Mouse (Mus musculus) embryonic facial prominence, embryonic 10.5 days (tissue): ENCODE measurements around the gene Lrp1. TPM values are rescaled to one million over a fixed set of nuclear protein-coding genes. Genes with fewer than 3 reads are reported as not detected.
A peak's percentile ranks its signal among the peaks of the same experiment; 100 is the strongest.

Source experiments
- DNase-seq: peaks from one replicate; pipeline ENCODE4 v3.0.0-alpha.2; 2017; ENCODE audit warnings: low spot score
- H3K27ac ChIP-seq: fragments of 300-500 bp; sonication (generic); replicated peaks from 2 replicates; pipeline ENCODE4 v1.5.1; 2016; ENCODE audit warnings: mild to moderate bottlenecking
- H3K27me3 ChIP-seq: fragments of 300-500 bp; sonication (generic); replicated peaks from 2 replicates; pipeline ENCODE4 v1.6.1; 2016; ENCODE audit warnings: low read depth, mild to moderate bottlenecking; ENCODE audit not compliant: poor library complexity, severe bottlenecking
- H3K36me3 ChIP-seq: fragments of 300-500 bp; sonication (generic); replicated peaks from 2 replicates; pipeline ENCODE4 v1.6.1; 2016; ENCODE audit warnings: mild to moderate bottlenecking, moderate library complexity
- H3K4me1 ChIP-seq: fragments of 300-500 bp; sonication (generic); 2 replicates; pipeline ENCODE4 v1.6.1; 2016
- H3K4me3 ChIP-seq: fragments of 300-500 bp; sonication (generic); 2 replicates; pipeline ENCODE4 v1.5.1; 2016; ENCODE audit warnings: mild to moderate bottlenecking, moderate library complexity
- H3K9me3 ChIP-seq: fragments of 300-500 bp; sonication (generic); 2 replicates; pipeline ENCODE4 v1.6.1; 2016; ENCODE audit warnings: mild to moderate bottlenecking
- WGBS: fragments of 180-500 bp; shearing (Covaris S2); methylation state at CpG from one replicate; pipeline ENCODE4 v1.1.7; 2016; 5-methylcytosine and 5-hydroxymethylcytosine counted together
- polyA plus RNA-seq: library from polyadenylated mRNA; unstranded; fragments of >200 nt; fragmentation: Nextera tagmentation; extraction: Ambion mirVana; gene quantifications from 2 replicates; pipeline ENCODE4 v1.2.1, GENCODE M21; 2016

Gene Lrp1
- polyA plus RNA-seq = 66.6 and 70.6 TPM in 2 replicates

- 1% methylated on average over 28 of the region's 32 CpGs for WGBS
- H3K4me1 ChIP-seq = peaks cover 64% of the 10 kb centered on the region
- H3K27ac ChIP-seq = peak within 1 kb of the TSS; percentile 96
- no peaks in the 10 kb centered on the region for H3K27me3 ChIP-seq
- peaks cover 4% of the 10 kb centered on the region; the same call in 1 of the 2 replicates for H3K36me3 ChIP-seq
- H3K9me3 ChIP-seq = no peaks in the 10 kb centered on the region
- peak; percentile 61 for DNase-seq
- H3K4me3 ChIP-seq = peak within 1 kb of the TSS; percentile 91
These were observed at the start of gene Lrp1 for GRCm38 (mm10) chr10:127620406-127621190. Gene Lrp1, minus strand, starts transcription at chr10:127621148.

GRCm38 (mm10) chr10:127670185-127670584 is 49.2 kb upstream of the Lrp1 start:
- 91% methylated on average over 2 of the region's 2 CpGs for WGBS
- Histone ChIP-seq H3K4me1 (peaks cover 46% of the 10 kb centered on the region), H3K36me3 (no peaks in the 10 kb centered on the region), H3K27ac (no peak overlapping the region), H3K4me3 (no peak overlapping the region), H3K27me3 (peaks cover 30% of the 10 kb centered on the region), H3K9me3 (no peaks in the 10 kb centered on the region)
- no peak for DNase-seq

GRCm38 (mm10) chr10:127669170-127669569 is 48.2 kb upstream of the Lrp1 start:
- Histone ChIP-seq H3K27ac (peak overlapping the region; percentile 97), H3K4me3 (peak overlapping the region; percentile 70), H3K27me3 (peaks cover 40% of the 10 kb centered on the region), H3K4me1 (peaks cover 56% of the 10 kb centered on the region), H3K9me3 (no peaks in the 10 kb centered on the region), H3K36me3 (peaks cover 9% of the 10 kb centered on the region)
- WGBS = 22% methylated on average over 7 of the region's 7 CpGs
- DNase-seq = peak; percentile 36

GRCm38 (mm10) chr10:127668093-127669050 is 47.4 kb upstream of the Lrp1 start, which contains the start of gene Nab2:
Gene Nab2, minus strand, starts transcription at chr10:127668568.
- WGBS = 2% methylated on average over 40 of the region's 40 CpGs
- DNase-seq = peak; percentile 85
- Histone ChIP-seq H3K27me3 (peaks cover 48% of the 10 kb centered on the region), H3K4me3 (peak within 1 kb of the TSS; percentile 70), H3K36me3 (peaks cover 17% of the 10 kb centered on the region), H3K27ac (peak within 1 kb of the TSS; percentile 97), H3K9me3 (no peaks in the 10 kb centered on the region), H3K4me1 (peaks cover 64% of the 10 kb centered on the region)

- Histone ChIP-seq H3K27ac (peak overlapping the region; percentile 97), H3K27me3 (peaks cover 57% of the 10 kb centered on the region), H3K4me3 (peak overlapping the region; percentile 70), H3K36me3 (peaks cover 26% of the 10 kb centered on the region), H3K4me1 (peaks cover 73% of the 10 kb centered on the region), H3K9me3 (no peaks in the 10 kb centered on the region)
- peak; percentile 95 for DNase-seq
- 1% methylated on average over 35 of the region's 35 CpGs for WGBS
These were observed 46.5 kb upstream of the Lrp1 start for GRCm38 (mm10) chr10:127667269-127668092.

GRCm38 (mm10) chr10:127666501-127667268 is 45.7 kb upstream of the Lrp1 start, which contains the start of gene Nemp1:
Gene Nemp1, plus strand, starts transcription at chr10:127666901.
- Histone ChIP-seq H3K36me3 (peaks cover 33% of the 10 kb centered on the region), H3K27me3 (peaks cover 65% of the 10 kb centered on the region), H3K4me3 (peak within 1 kb of the TSS; percentile 70), H3K9me3 (no peaks in the 10 kb centered on the region), H3K27ac (peak within 1 kb of the TSS; percentile 97), H3K4me1 (peaks cover 81% of the 10 kb centered on the region)
- WGBS = under 1% methylated on average over 70 of the region's 73 CpGs
- DNase-seq = peak; percentile 88

GRCm38 (mm10) chr10:127665366-127666181 is 44.6 kb upstream of the Lrp1 start:
- 3% methylated on average over 14 of the region's 14 CpGs for WGBS
- Histone ChIP-seq H3K36me3 (peaks cover 44% of the 10 kb centered on the region), H3K9me3 (no peaks in the 10 kb centered on the region), H3K4me3 (peak overlapping the region; percentile 70), H3K27ac (peak overlapping the region; percentile 97), H3K4me1 (peaks cover 92% of the 10 kb centered on the region), H3K27me3 (peaks cover 76% of the 10 kb centered on the region)
- peak; percentile 57 for DNase-seq

- Histone ChIP-seq H3K27me3 (peaks cover 81% of the 10 kb centered on the region), H3K9me3 (no peaks in the 10 kb centered on the region), H3K36me3 (peaks cover 50% of the 10 kb centered on the region), H3K27ac (no peak overlapping the region), H3K4me1 (peaks cover 97% of the 10 kb centered on the region), H3K4me3 (peak overlapping the region; percentile 70)
- 20% methylated on average over 13 of the region's 13 CpGs for WGBS
- no peak for DNase-seq
These were observed 43.9 kb upstream of the Lrp1 start for GRCm38 (mm10) chr10:127664891-127665290.

GRCm38 (mm10) chr10:127664166-127664565 is 43.2 kb upstream of the Lrp1 start:
- H3K36me3 ChIP-seq = peaks cover 54% of the 10 kb centered on the region
- H3K27ac ChIP-seq = no peak overlapping the region
- peaks cover 98% of the 10 kb centered on the region for H3K4me1 ChIP-seq
- no peak for DNase-seq
- H3K27me3 ChIP-seq = peaks cover 87% of the 10 kb centered on the region
- H3K4me3 ChIP-seq = peak overlapping the region; percentile 70
- WGBS = 23% methylated on average over 16 of the region's 16 CpGs
- no peaks in the 10 kb centered on the region for H3K9me3 ChIP-seq

GRCm38 (mm10) chr10:127663590-127663989 is 42.6 kb upstream of the Lrp1 start:
- H3K36me3 ChIP-seq = peaks cover 54% of the 10 kb centered on the region
- H3K9me3 ChIP-seq = no peaks in the 10 kb centered on the region
- WGBS = 26% methylated on average over 5 of the region's 5 CpGs
- no peak overlapping the region for H3K27ac ChIP-seq
- no peak for DNase-seq
- H3K4me3 ChIP-seq = peak overlapping the region; percentile 70; the same call in 1 of the 2 replicates
- H3K4me1 ChIP-seq = peaks cover 94% of the 10 kb centered on the region
- H3K27me3 ChIP-seq = peaks cover 89% of the 10 kb centered on the region
